Mouse (Mus musculus) heart, adult 2 months (tissue): ENCODE measurements at regions not wholly inside any gene's neighbourhood (a gene's known extent, or its start where the extent isn't known, plus 50 kb on each side); places are given as distances from the start of the nearest gene placed in this dataset.

Experiments used
- CTCF ChIP-seq: fragments of 200-600 bp; IDR thresholded peaks from 2 replicates; pipeline ENCODE4 v1.8.1; 2022; ENCODE audit warnings: antibody characterized with exemption, mild to moderate bottlenecking, moderate library complexity
- EP300 ChIP-seq: fragments of 200-500 bp; IDR thresholded peaks from 2 replicates; pipeline ENCODE4 v1.6.1; 2011; ENCODE audit warnings: low read depth, low read length, control low read depth; ENCODE audit not compliant: insufficient read depth
- POLR2A ChIP-seq: fragments of 200-500 bp; IDR thresholded peaks from 2 replicates; pipeline ENCODE4 v1.6.1; 2011; ENCODE audit warnings: mild to moderate bottlenecking, low read depth, low read length, control low read depth; ENCODE audit not compliant: insufficient read depth

GRCm38 (mm10) chr15:14051872-14052271 is 878.4 kb upstream of the Cdh6 start:
- no peak for TF ChIP-seq EP300
- TF ChIP-seq POLR2A = no peak
- peak; percentile 48 for TF ChIP-seq CTCF
